Mouse (Mus musculus) G1E (cell line): ENCODE measurements at regions not wholly inside any gene's neighbourhood (a gene's known extent, or its start where the extent isn't known, plus 50 kb on each side); places are given as distances from the start of the nearest gene placed in this dataset.
"Not testable (repeated sequence)": the region's sequence is repeated elsewhere in the genome, so short reads cannot be mapped to it uniquely, and the experiment has no call there.

Experiments used
- ATAC-seq: 2 replicates; pipeline ENCODE4 v1.8.0; 2016; ENCODE audit warnings: mild to moderate bottlenecking; ENCODE audit not compliant: insufficient number of reproducible peaks, poor library complexity, low FRiP score, severe bottlenecking; ENCODE audit errors: extremely low read depth
- DNase-seq: peaks from one replicate; pipeline ENCODE4 v3.0.0; 2012; ENCODE audit warnings: low spot score
- H3K27me3 ChIP-seq: 2 replicates; pipeline ENCODE4 v1.6.1; 2012; ENCODE audit warnings: mild to moderate bottlenecking, low read length, inconsistent platforms; ENCODE audit not compliant: insufficient read depth
- H3K36me3 ChIP-seq: replicated peaks from 2 replicates; pipeline ENCODE3; 2012; ENCODE audit warnings: mild to moderate bottlenecking, inconsistent platforms
- H3K4me1 ChIP-seq: 2 replicates; pipeline ENCODE4 v1.6.1; 2012; ENCODE audit warnings: low read depth, low read length, inconsistent platforms, mixed read lengths; ENCODE audit not compliant: insufficient read depth
- H3K4me3 ChIP-seq: 2 replicates; pipeline ENCODE4 v1.5.1; 2012; ENCODE audit warnings: low read depth, mild to moderate bottlenecking, inconsistent platforms, low read length, moderate library complexity, mixed read lengths
- H3K9me3 ChIP-seq: replicated peaks from 2 replicates; pipeline ENCODE4 v1.6.1; 2012; ENCODE audit warnings: inconsistent platforms
- CTCF ChIP-seq: IDR thresholded peaks from 2 replicates; pipeline ENCODE4 v1.5.1; 2012; ENCODE audit warnings: low read depth, low read length, inconsistent platforms, mixed read lengths
- GATA1 ChIP-seq: IDR thresholded peaks from 2 replicates; pipeline ENCODE4 v1.6.1; 2012; ENCODE audit warnings: borderline replicate concordance, low read length, inconsistent platforms, mixed read lengths
- GATA2 ChIP-seq: IDR thresholded peaks from 2 replicates; pipeline ENCODE4 v1.6.1; 2012; ENCODE audit warnings: low read depth, low read length, inconsistent platforms, borderline replicate concordance
- POLR2AphosphoS5 ChIP-seq: IDR thresholded peaks from 2 replicates; pipeline ENCODE4 v1.6.1; 2012; ENCODE audit warnings: low read depth, low read length, inconsistent platforms; ENCODE audit not compliant: insufficient replicate concordance
- TAL1 ChIP-seq: conservative IDR thresholded peaks from 2 replicates; pipeline ENCODE4 v1.6.1; 2012; ENCODE audit warnings: low read depth, low read length, inconsistent platforms, mixed read lengths

- not testable (repeated sequence) for H3K4me1 ChIP-seq, DNase-seq, H3K9me3 ChIP-seq, H3K27me3 ChIP-seq, H3K4me3 ChIP-seq, ATAC-seq, H3K36me3 ChIP-seq
Observed at GRCm38 (mm10) chr13:11030874-11031273, 670.2 kb upstream of the Chrm3 start.

- Histone ChIP-seq H3K27me3 (no peaks in the 10 kb centered on the region), H3K9me3 (no peaks in the 10 kb centered on the region), H3K36me3 (no peaks in the 10 kb centered on the region), H3K4me3 (no peak overlapping the region), H3K4me1 (no peaks in the 10 kb centered on the region)
- TF ChIP-seq CTCF = no peak
- TF ChIP-seq GATA1 = no peak
- TF ChIP-seq TAL1 = no peak
- no peak for TF ChIP-seq GATA2
- TF ChIP-seq POLR2AphosphoS5 = no peak
- ATAC-seq (no peak), DNase-seq (no peak)
Observed at GRCm38 (mm10) chr13:11030381-11030780, 669.7 kb upstream of the Chrm3 start.

- H3K9me3 ChIP-seq = no peaks in the 10 kb centered on the region
- no peaks in the 10 kb centered on the region for H3K36me3 ChIP-seq
- ATAC-seq = no peak
- no peak for DNase-seq
- H3K4me3 ChIP-seq = no peak overlapping the region
- TF ChIP-seq POLR2AphosphoS5 (no peak), TAL1 (no peak), GATA1 (no peak), CTCF (no peak), GATA2 (no peak)
- no peaks in the 10 kb centered on the region for H3K27me3 ChIP-seq
- no peaks in the 10 kb centered on the region for H3K4me1 ChIP-seq
Observed at GRCm38 (mm10) chr13:11025918-11026317, 665.3 kb upstream of the Chrm3 start.

GRCm38 (mm10) chr13:11024441-11024840, 663.8 kb upstream of the Chrm3 start:
- Histone ChIP-seq H3K36me3 (no peaks in the 10 kb centered on the region), H3K9me3 (no peaks in the 10 kb centered on the region), H3K4me3 (no peak overlapping the region), H3K27me3 (no peaks in the 10 kb centered on the region), H3K4me1 (no peaks in the 10 kb centered on the region)
- no peak for TF ChIP-seq POLR2AphosphoS5
- no peak for TF ChIP-seq GATA1
- no peak for TF ChIP-seq TAL1
- no peak for TF ChIP-seq GATA2
- no peak for TF ChIP-seq CTCF
- DNase-seq (no peak), ATAC-seq (no peak)

- no peaks in the 10 kb centered on the region for H3K4me1 ChIP-seq
- no peaks in the 10 kb centered on the region for H3K9me3 ChIP-seq
- ATAC-seq = no peak
- no peak for DNase-seq
- no peak for TF ChIP-seq TAL1
- TF ChIP-seq GATA1 = no peak
- peaks cover 3% of the 10 kb centered on the region; the same call in 1 of the 2 replicates for H3K27me3 ChIP-seq
- H3K36me3 ChIP-seq = no peaks in the 10 kb centered on the region
- H3K4me3 ChIP-seq = no peak overlapping the region
Observed at GRCm38 (mm10) chr13:11017584-11017983, 656.9 kb upstream of the Chrm3 start.

GRCm38 (mm10) chr13:11005374-11005773, 644.7 kb upstream of the Chrm3 start:
- ATAC-seq = no peak

GRCm38 (mm10) chr13:10991151-10991550, 630.5 kb upstream of the Chrm3 start:
- Histone ChIP-seq H3K9me3 (no peaks in the 10 kb centered on the region), H3K4me3 (no peak overlapping the region), H3K27me3 (no peaks in the 10 kb centered on the region), H3K4me1 (no peaks in the 10 kb centered on the region), H3K36me3 (no peaks in the 10 kb centered on the region)
- ATAC-seq (peak; percentile 84), DNase-seq (no peak)
- TF ChIP-seq POLR2AphosphoS5 (no peak), GATA2 (no peak), TAL1 (no peak), GATA1 (no peak), CTCF (no peak)

More at GRCm38 (mm10) chr13:11005374-11005773, 644.7 kb upstream of the Chrm3 start:
- H3K4me1 ChIP-seq = no peaks in the 10 kb centered on the region
- TF ChIP-seq POLR2AphosphoS5 = no peak
- no peak for TF ChIP-seq GATA1
- TF ChIP-seq CTCF = no peak
- no peak for TF ChIP-seq TAL1
- TF ChIP-seq GATA2 = no peak
- no peaks in the 10 kb centered on the region for H3K9me3 ChIP-seq
- no peak for DNase-seq
- H3K27me3 ChIP-seq = no peaks in the 10 kb centered on the region
- no peaks in the 10 kb centered on the region for H3K36me3 ChIP-seq
- H3K4me3 ChIP-seq = no peak overlapping the region
